Mouse (Mus musculus) thymus, postnatal 10 days (tissue): Measurements from ENCODE around the gene Spin1.
"Not testable (repeated sequence)": the region's sequence is repeated elsewhere in the genome, so short reads cannot be mapped to it uniquely, and the experiment has no call there.

Source experiments
- DNase-seq, 2 experiments: peaks; one replicate each; pipeline ENCODE4 v3.0.0; 2021; ENCODE audit warnings: low spot score in 2 of 2

The Spin1 gene

DNA sequence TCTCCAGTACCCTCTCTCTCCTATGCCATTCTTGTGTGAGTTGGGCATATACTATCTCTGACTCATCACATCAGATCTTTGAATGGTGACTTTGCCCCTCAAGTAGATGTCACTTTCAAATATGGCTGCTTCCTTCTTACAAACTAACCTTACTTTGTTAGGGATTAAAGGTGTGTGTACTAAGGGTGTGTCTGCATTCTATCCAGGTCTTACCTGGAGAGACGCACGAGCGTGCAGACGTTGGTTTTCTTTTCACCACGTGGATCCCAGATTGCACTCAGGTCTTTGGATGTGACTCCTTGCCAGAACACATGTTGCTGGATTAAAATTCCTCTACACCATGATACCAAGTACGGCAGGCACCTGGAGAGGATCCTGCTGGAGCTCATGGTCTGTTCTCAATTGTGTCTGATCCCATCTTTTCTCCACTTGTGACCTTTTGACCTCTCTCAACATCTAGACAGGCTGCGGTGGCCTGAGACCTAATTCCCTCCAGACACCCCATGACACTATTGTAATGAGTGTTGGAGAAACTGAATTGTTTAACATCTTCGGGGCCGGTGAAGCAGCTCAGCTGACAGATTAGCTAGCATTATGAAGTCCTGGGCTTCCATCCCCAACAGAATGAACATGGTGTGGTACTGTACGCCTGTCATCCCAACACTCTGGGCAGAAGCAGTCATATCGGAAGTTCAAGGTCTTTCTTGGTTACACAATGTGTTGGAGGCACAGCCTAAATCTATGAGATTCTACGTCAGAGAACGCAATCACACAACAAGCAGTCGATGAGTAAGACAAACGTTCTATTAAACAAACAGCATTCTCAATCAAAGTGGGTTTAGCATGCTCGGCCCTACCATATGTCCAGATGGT, 6.1 kb upstream of the Spin1 start:
- no peak for DNase-seq

DNA sequence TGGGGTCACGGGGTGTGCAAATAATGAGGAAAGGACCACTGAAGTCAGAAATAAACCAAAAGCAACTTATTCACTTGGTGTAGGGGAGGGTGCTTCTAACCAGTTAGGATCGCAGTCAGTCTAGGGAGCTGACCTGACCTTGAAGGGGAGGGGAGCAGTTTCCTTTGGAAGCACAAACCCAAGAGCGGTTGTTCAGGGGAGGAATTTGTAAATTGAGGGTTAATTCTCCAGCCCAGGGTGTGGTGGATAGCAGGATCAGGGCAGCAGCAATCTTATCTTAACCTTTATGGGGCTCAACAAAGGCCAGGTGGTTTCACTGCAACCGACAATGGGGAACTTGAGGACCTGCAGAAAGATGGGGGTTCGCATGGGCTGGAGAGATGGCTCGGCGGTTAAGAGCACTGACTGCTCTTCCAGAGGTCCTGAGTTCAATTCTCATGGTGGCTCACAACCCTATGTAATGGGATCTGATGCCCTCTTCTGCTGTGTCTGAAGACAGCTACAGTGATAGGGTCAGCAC, 5.4 kb upstream of the Spin1 start:
- DNase-seq: no peak

- DNase-seq: no peak
Observed at GRCm38 (mm10) chr13:51096644-51097043, 4.0 kb upstream of the Spin1 start.

- DNase-seq: no peak
Observed at GRCm38 (mm10) chr13:51099560-51100232, 984 bp upstream of the Spin1 start.

GRCm38 (mm10) chr13:51101016-51101776, 516 bp downstream of the Spin1 start:
- DNase-seq: peak; percentile 68 to 74

DNA sequence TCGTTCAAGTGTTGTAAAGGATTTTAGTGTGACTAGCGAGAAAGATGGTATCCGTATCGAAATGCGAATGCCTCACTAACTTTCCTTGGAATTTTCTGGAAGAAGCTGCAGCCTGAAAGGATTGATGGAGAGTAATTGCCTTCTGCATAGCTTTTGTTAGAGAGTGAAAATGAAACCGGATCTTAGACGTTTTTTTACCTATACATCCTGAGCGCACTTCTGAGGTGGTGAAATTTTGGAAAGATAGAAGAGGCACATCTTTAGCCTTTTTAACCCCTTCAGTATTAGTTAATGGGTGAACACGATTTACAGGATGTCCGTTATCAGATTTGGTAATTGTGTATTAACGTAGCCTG, 1.1 kb downstream of the Spin1 start:
- DNase-seq: no peak

DNA sequence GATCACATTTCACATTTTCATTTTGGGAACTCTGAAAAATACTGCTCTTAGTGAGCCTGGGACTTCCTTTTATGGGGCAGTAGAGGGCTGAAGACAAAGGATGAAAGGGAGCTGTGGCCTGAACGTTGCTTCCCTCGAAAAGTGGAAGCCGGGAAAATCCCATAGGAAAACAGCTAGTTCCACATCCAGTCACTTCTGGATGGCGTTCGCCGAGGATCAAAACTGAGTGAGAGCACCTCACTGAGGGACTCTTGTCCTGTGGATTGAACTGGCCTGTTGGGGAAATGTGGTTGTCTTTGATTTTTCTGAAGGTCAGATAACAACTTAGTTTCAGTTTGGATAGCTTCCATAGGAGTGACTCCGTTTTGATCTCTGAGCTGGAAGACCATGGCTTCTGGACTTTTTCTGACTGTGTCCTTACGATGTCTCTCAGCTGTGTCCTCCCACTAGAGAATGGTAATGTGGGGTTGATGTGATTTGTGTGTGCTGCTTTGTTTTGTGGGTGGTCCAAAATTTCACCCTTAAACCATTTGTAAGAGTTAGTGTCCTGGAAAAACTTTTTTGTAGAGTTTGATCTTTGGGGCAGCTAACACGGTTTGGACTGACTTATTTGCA, 2.5 kb downstream of the Spin1 start:
- no peak for DNase-seq

DNA sequence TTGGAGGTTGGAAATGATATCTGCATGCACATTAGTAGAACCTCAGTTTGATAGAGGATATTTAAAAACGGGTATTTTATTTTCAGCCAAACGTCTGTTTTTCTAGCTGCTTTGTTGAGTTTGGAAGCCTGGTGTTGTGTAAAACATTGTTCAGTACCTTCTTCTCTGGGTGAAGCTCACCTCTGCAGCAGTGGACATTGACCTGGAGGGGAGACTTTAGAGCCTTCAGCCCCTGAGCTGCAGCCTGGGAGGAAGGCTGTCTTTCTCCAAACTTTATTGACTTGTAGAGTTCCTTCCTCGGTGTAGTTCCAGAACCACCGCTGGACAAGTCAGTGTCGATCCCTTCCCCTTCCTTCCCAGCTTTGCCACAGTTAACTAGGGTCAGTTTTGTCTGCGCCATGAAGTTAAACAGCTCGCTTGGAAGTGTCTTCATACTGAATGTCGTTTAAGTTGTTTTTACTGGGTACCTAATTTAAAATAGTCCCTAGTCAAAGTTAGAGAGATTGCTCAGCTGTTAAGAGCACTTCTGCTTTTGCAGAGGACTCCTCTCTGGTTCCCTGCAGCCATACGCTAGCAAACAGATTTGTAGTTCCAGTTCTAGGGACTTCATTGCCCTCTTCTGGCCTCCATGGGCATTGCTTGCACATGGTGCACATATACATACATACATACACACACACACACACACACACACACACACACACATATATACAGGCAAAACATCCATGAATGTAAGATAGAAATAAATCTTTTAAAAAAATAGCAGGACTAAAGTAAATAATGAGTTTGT, 3.4 kb downstream of the Spin1 start:
- no peak for DNase-seq

GRCm38 (mm10) chr13:51105861-51106655, 5.4 kb downstream of the Spin1 start:
- no peak for DNase-seq

- DNase-seq: no peak
Observed at GRCm38 (mm10) chr13:51106816-51107215, 6.1 kb downstream of the Spin1 start.

- DNase-seq: no peak
Observed at GRCm38 (mm10) chr13:51109517-51109916, 8.8 kb downstream of the Spin1 start.

DNA sequence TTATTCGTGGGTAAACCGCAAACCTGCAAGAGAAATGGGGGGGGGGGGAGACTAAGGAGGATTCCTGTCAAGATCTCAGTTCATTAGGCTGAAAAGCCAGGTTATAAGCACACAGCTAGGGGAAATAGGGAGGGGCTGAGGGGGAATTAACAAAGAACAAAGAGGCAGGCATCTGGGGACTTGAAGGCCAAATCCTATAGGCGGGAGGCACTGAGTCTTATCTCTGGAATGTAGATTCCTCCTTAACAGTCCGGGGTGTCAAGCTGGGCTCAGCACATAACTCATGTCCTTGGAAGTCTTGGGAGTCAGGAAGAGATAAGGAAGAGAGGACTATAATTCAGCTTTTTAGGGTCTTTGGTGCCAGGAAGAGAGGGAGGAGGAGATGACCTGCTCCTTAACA, 13.7 kb downstream of the Spin1 start:
- DNase-seq: not testable (repeated sequence)

DNA sequence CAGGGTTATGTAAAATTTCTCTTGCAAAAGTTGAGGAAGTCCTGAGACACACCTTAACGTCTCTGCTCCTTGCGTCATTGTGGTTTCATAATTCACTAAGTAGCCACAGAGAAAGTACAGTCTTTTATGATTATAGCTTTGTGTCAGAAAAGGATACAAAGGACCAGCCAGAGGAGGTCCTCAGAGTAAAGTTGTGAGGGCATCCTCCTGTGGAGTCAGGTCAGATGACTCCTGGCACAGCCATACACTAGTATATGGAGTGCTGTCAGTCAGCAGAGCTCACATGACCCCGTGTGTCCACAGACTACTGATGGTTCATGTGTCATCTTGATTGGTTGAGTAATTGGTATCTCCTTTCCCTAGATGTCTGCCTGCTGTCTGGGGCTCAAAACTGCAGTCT, 15.1 kb downstream of the Spin1 start:
- DNase-seq: no peak

- no peak for DNase-seq
Observed at GRCm38 (mm10) chr13:51120734-51121133, 20.1 kb downstream of the Spin1 start.

- no peak for DNase-seq
Observed at GRCm38 (mm10) chr13:51121966-51122365, 21.3 kb downstream of the Spin1 start.

- no peak for DNase-seq
Observed at GRCm38 (mm10) chr13:51122771-51123170, 22.1 kb downstream of the Spin1 start.

- DNase-seq: no peak
Observed at GRCm38 (mm10) chr13:51125357-51125756, 24.7 kb downstream of the Spin1 start.

DNA sequence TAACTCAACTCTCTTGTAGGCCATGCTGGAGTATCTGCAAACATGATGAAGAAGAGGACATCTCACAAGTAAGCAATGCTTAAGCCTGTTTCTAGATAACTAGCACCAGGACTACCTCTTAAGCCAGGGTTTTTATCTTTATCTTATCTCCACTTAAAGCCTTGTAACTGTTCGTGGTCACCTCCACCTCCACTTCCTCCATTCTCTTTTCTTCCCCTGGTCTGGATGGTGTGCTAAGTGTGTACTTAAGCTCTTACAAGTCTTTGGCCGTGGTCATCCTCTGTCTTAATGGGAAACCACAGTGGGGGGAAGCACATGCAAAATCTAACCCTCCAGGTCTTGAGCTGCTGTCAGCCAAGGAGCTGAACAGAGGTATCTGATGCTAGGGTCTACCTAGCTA, 27.2 kb downstream of the Spin1 start:
- no peak for DNase-seq

GRCm38 (mm10) chr13:51128417-51128816, 27.7 kb downstream of the Spin1 start:
- no peak for DNase-seq

GRCm38 (mm10) chr13:51131179-51131578, 30.5 kb downstream of the Spin1 start:
- no peak for DNase-seq
